Mouse (Mus musculus): ENCODE measurements around the gene Amer1. TPM values are rescaled to one million over a fixed set of nuclear protein-coding genes. Genes with fewer than 3 reads are reported as not detected.
A peak's percentile ranks its signal among the peaks of the same experiment; 100 is the strongest.

Amer1 gene
- polyA plus RNA-seq (2015; fragmentation: Nextera tagmentation; extraction: Ambion mirVana): 11.6 TPM in 2 replicates

DNA sequence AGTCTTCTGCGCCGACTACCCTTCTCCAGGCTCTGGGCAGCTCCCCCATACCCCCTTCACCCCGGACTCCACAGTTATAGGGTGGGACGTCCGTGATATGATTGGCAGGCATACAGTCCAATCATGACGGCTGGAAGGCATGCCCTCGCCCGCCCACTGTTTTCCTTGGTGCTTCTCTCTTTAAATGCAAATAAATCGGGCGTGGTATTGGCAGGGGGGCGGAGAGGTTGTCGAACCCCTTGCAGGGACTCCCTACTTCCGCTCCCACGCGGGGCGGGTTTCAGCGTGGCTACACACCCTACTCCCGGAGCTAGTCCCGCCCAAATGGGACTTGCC lies at the start of gene Amer1:
Amer1 (minus strand) TSS at position 97 of the 336 bp plus-strand sequence.
- 22% methylated on average over 19 of the region's 19 CpGs for WGBS
- peak within 1 kb of the TSS; percentile 55 for H3K4me2 ChIP-seq (replicated peaks)
- peak; percentile 98 for ATAC-seq (replicated peaks)

GRCm38 (mm10) chrX:95457166-95457565 lies 12.5 kb upstream of the Amer1 start:
- no peak for ATAC-seq (replicated peaks)
- no peak overlapping the region for H3K9ac ChIP-seq (replicated peaks)
- WGBS: 67% methylated on average over 3 of the region's 3 CpGs

More for the DNA sequence above, at the start of gene Amer1:
- Histone ChIP-seq H3K27me3 (no peaks in the 10 kb centered on the region), H3K9me3 (no peaks in the 10 kb centered on the region), H3K27ac (replicated peaks) (peak within 1 kb of the TSS; percentile 81), H3K4me3 (peak within 1 kb of the TSS; percentile 63), H3K4me1 (peaks cover 16% of the 10 kb centered on the region), H3K9ac (replicated peaks) (peak within 1 kb of the TSS; percentile 63), H3K36me3 (no peaks in the 10 kb centered on the region)

DNA sequence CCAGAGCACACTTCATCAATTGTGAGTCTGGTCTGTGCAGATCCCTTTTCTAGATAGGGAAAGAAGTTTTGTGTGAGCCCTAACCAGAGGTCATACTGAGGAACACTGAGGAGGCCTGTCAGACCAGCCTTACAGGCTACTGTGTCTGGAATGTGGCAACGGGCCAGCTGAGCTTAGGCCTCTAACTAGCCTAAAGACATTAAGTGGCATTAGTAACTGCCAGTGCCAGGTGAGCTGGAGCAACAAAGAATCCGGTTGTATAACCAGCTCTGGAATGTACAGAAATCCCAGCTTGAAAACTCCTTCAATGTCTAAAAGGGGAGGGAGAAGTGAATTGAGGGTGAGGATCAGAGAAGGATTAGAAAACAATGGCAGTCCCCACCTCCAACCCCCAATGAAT lies 1.2 kb upstream of the Amer1 start:
- H3K4me1 ChIP-seq: peaks cover 16% of the 10 kb centered on the region
- H3K27me3 ChIP-seq: no peaks in the 10 kb centered on the region
- H3K4me2 ChIP-seq (replicated peaks): no peak overlapping the region
- no peak overlapping the region for H3K9ac ChIP-seq (replicated peaks)
- H3K27ac ChIP-seq (replicated peaks): no peak overlapping the region
- H3K36me3 ChIP-seq: no peaks in the 10 kb centered on the region
- no peaks in the 10 kb centered on the region for H3K9me3 ChIP-seq
- ATAC-seq (replicated peaks): no peak
- WGBS: 55% methylated on average over 2 of the region's 2 CpGs
- no peak overlapping the region for H3K4me3 ChIP-seq

More at GRCm38 (mm10) chrX:95457166-95457565, 12.5 kb upstream of the Amer1 start:
- no peaks in the 10 kb centered on the region for H3K4me1 ChIP-seq
- H3K4me2 ChIP-seq (replicated peaks): no peak overlapping the region
- H3K4me3 ChIP-seq: no peak overlapping the region
- no peaks in the 10 kb centered on the region for H3K36me3 ChIP-seq
- H3K27ac ChIP-seq (replicated peaks): no peak overlapping the region
- no peaks in the 10 kb centered on the region for H3K27me3 ChIP-seq
- H3K9me3 ChIP-seq: no peaks in the 10 kb centered on the region

DNA sequence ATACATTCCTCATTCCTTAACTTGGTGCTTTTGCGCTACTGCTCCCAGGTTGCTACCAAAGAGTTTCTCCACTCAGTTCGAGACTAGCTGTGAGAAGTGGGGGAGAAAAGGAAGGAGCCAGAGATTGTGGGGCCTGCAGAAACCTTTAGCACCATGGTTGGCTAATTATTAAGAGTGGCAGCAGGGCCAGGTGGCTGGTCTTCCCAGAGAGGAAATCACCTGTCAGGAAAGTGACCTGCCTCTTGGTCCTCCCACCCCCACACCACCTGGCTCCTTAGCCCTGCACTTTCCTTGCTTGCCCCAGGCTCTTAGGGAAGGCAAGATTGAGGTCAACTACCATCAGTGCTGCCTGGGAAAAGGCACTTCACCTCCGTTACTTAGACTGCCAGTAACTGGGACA lies 469 bp upstream of the Amer1 start:
- H3K9ac ChIP-seq (replicated peaks): 0 out of 2 replicates have a peak overlapping the region, but pooled peaks have one; percentile 63
- WGBS: 32% methylated on average over 3 of the region's 3 CpGs
- H3K36me3 ChIP-seq: no peaks in the 10 kb centered on the region
- H3K4me2 ChIP-seq (replicated peaks): peak overlapping the region; percentile 55
- ATAC-seq (replicated peaks): no peak
- peak overlapping the region; percentile 63 for H3K4me3 ChIP-seq
- H3K9me3 ChIP-seq: no peaks in the 10 kb centered on the region
- peaks cover 16% of the 10 kb centered on the region for H3K4me1 ChIP-seq
- no peaks in the 10 kb centered on the region for H3K27me3 ChIP-seq
- H3K27ac ChIP-seq (replicated peaks): peak overlapping the region; percentile 81; the same call in 1 of the 2 replicates

- Histone ChIP-seq H3K27me3 (no peaks in the 10 kb centered on the region), H3K4me2 (replicated peaks) (peak overlapping the region; percentile 55), H3K4me3 (peak overlapping the region; percentile 63), H3K27ac (replicated peaks) (peak overlapping the region; percentile 81), H3K9ac (replicated peaks) (peak overlapping the region; percentile 63), H3K4me1 (peaks cover 16% of the 10 kb centered on the region), H3K9me3 (no peaks in the 10 kb centered on the region), H3K36me3 (no peaks in the 10 kb centered on the region)
- WGBS: 25% methylated on average over 42 of the region's 42 CpGs
- peak; percentile 89 for ATAC-seq (replicated peaks)
Observed at GRCm38 (mm10) chrX:95443898-95444775, 535 bp downstream of the Amer1 start.

GRCm38 (mm10) chrX:95443390-95443789 lies 1.3 kb downstream of the Amer1 start:
- H3K9ac ChIP-seq (replicated peaks): peak overlapping the region; percentile 63
- peaks cover 16% of the 10 kb centered on the region for H3K4me1 ChIP-seq
- H3K36me3 ChIP-seq: no peaks in the 10 kb centered on the region
- H3K4me2 ChIP-seq (replicated peaks): peak overlapping the region; percentile 55
- H3K9me3 ChIP-seq: no peaks in the 10 kb centered on the region
- peak overlapping the region; percentile 81 for H3K27ac ChIP-seq (replicated peaks)
- H3K27me3 ChIP-seq: no peaks in the 10 kb centered on the region
- 32% methylated on average over 12 of the region's 12 CpGs for WGBS
- H3K4me3 ChIP-seq: peak overlapping the region; percentile 63
- peak; percentile 2 for ATAC-seq (replicated peaks)

DNA sequence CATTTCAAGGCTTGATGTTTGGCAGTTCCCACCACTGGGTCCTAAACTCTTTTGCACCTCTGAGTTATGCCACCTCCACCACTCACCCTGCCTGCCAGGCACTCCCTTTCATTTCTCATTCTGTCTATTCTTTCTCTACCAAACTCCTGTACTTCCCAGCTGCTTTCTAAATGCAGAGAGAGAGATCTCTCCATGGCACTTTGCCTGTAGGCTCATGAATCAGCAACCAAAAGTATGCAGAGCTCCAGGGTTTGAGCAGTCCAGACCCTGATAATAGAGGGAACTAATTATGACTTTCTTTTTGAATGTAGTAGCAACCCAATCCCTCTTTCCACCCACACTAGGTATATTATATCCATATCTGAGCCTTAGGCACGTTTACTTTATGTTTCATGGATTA lies 2.4 kb downstream of the Amer1 start:
- Histone ChIP-seq H3K4me1 (peaks cover 16% of the 10 kb centered on the region), H3K9me3 (no peaks in the 10 kb centered on the region), H3K9ac (replicated peaks) (no peak overlapping the region), H3K4me3 (no peak overlapping the region), H3K4me2 (replicated peaks) (no peak overlapping the region), H3K27ac (replicated peaks) (no peak overlapping the region), H3K27me3 (no peaks in the 10 kb centered on the region), H3K36me3 (no peaks in the 10 kb centered on the region)
- no peak for ATAC-seq (replicated peaks)
- 41% methylated on average over 1 of the region's 1 CpGs for WGBS

- Histone ChIP-seq H3K9ac (replicated peaks) (no peak overlapping the region), H3K4me1 (peaks cover 16% of the 10 kb centered on the region), H3K27me3 (no peaks in the 10 kb centered on the region), H3K4me3 (no peak overlapping the region), H3K4me2 (replicated peaks) (no peak overlapping the region), H3K27ac (replicated peaks) (no peak overlapping the region), H3K9me3 (no peaks in the 10 kb centered on the region), H3K36me3 (no peaks in the 10 kb centered on the region)
- ATAC-seq (replicated peaks): no peak
Observed at GRCm38 (mm10) chrX:95441290-95441689, 3.4 kb downstream of the Amer1 start.

- H3K9ac ChIP-seq (replicated peaks): no peak overlapping the region
- H3K36me3 ChIP-seq: no peaks in the 10 kb centered on the region
- no peak overlapping the region for H3K27ac ChIP-seq (replicated peaks)
- H3K4me1 ChIP-seq: peaks cover 16% of the 10 kb centered on the region
- H3K9me3 ChIP-seq: no peaks in the 10 kb centered on the region
- H3K4me2 ChIP-seq (replicated peaks): no peak overlapping the region
- WGBS: 82% methylated on average over 4 of the region's 4 CpGs
- H3K4me3 ChIP-seq: no peak overlapping the region
- ATAC-seq (replicated peaks): no peak
- H3K27me3 ChIP-seq: no peaks in the 10 kb centered on the region
Observed at GRCm38 (mm10) chrX:95438491-95438890, 6.2 kb downstream of the Amer1 start.

DNA sequence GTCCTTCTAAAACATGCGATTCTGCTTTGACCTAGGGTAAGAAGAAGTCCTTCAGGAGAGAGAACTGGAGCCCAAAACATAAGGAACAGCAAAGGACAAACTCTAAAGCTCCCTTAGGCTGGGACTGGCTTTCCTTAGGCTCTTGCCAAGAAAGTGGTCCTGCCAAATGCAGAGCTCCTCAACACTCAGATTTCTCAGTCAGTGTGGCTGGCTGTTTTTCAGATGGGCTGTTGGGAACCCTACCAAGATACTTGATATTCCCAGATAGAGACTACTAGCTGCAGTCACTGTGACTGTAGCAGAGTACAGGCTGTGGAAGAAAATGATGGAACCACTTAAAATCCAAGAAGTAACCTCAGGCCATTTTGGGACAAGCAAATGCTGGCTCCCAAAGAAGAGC lies 7.4 kb downstream of the Amer1 start:
- WGBS: 97% methylated on average over 1 of the region's 1 CpGs
- ATAC-seq (replicated peaks): no peak
- Histone ChIP-seq H3K4me3 (no peak overlapping the region), H3K4me1 (peaks cover 9% of the 10 kb centered on the region), H3K27ac (replicated peaks) (no peak overlapping the region), H3K27me3 (no peaks in the 10 kb centered on the region), H3K36me3 (no peaks in the 10 kb centered on the region), H3K4me2 (replicated peaks) (no peak overlapping the region), H3K9ac (replicated peaks) (no peak overlapping the region), H3K9me3 (no peaks in the 10 kb centered on the region)

GRCm38 (mm10) chrX:95373101-95373500 lies 71.6 kb downstream of the Amer1 start:
- Histone ChIP-seq H3K36me3 (no peaks in the 10 kb centered on the region), H3K4me1 (no peaks in the 10 kb centered on the region), H3K4me2 (replicated peaks) (no peak overlapping the region), H3K27ac (replicated peaks) (no peak overlapping the region), H3K9me3 (no peaks in the 10 kb centered on the region), H3K9ac (replicated peaks) (no peak overlapping the region), H3K27me3 (no peaks in the 10 kb centered on the region), H3K4me3 (no peak overlapping the region)
- no peak for ATAC-seq (replicated peaks)

All from forebrain, embryonic 15.5 days (tissue).